Mouse (Mus musculus): ENCODE measurements around the gene Mpg.

DNA sequence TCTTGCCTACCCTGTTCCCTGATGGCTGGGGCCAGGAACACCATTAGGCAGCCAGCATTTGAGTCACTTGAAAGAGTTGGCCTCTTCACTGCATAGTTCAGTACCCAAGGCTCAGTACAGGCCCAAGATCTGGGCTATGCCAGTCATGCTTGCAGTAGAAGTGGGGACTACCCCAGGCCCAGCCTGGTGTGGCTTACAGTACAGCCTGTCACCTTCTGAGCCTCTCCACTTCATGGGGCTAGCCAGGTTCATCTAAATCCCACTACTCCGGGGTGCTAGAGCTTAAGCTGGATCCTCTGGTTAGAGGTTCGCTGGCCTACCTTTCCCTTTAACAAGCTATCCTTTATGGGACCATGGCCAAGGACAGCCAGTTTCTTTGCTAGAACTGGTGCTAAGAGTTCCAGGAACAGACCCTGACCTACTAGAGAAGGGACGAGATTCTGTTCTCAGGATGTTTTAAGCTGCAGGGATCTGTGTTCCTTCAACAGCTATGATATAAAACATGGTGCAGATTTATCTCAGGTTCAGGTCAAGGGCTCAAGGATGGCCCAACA lies 2.1 kb downstream of the Mpg start:
- TF ChIP-seq EP300 (IDR thresholded peaks at IDR 0.05; ENCODE audit: low read depth): no peak
- no peak for TF ChIP-seq CTCF (IDR thresholded peaks at IDR 0.05; ENCODE audit: low read depth)
